Mouse (Mus musculus) adrenal gland (tissue): ENCODE measurements around the gene Krt28.

Source experiments
- intact Hi-C: fragments of 180-260 bp; cut with DNase I; formaldehyde crosslinking; loops from one replicate; pipeline ENCODE4 v1.15.1; 2025

Krt28 gene

GRCm38 (mm10) chr11:99369229-99369628, 5.5 kb downstream of the Krt28 start:
- intact Hi-C loops = loop anchor here (5.0 kb wide), 1 partner anchor 57 kb away; no protein-coding TSS in a partner anchor

GRCm38 (mm10) chr11:99366791-99367190, 7.9 kb downstream of the Krt28 start:
- intact Hi-C loops = loop anchor here (5.0 kb wide), 1 partner anchor 54 kb away; no protein-coding TSS in a partner anchor

- intact Hi-C loops = no loop called here
Measured at GRCm38 (mm10) chr11:99364412-99364811, 10.3 kb downstream of the Krt28 start.

- intact Hi-C loops = no loop called here
Measured at GRCm38 (mm10) chr11:99361423-99361822, 13.3 kb downstream of the Krt28 start.

- intact Hi-C loops = no loop called here
Measured at GRCm38 (mm10) chr11:99351004-99351403, 23.7 kb downstream of the Krt28 start, which contains the start of gene Krt27. Gene Krt27 (minus strand): TSS chr11:99351104.

GRCm38 (mm10) chr11:99339299-99339847, 35.3 kb downstream of the Krt28 start:
- intact Hi-C loops = no loop called here

- intact Hi-C loops = no loop called here
Measured at GRCm38 (mm10) chr11:99337866-99338265, 36.8 kb downstream of the Krt28 start, which contains the start of gene Krt26. Gene Krt26 (minus strand): TSS chr11:99337966.

GRCm38 (mm10) chr11:99333426-99333825, 41.3 kb downstream of the Krt28 start:
- intact Hi-C loops = no loop called here

- intact Hi-C loops = no loop called here
Measured at GRCm38 (mm10) chr11:99329655-99330054, 45.0 kb downstream of the Krt28 start.

- intact Hi-C loops = no loop called here
Measured at GRCm38 (mm10) chr11:99322851-99323250, 51.9 kb downstream of the Krt28 start, which contains the start of gene Krt25. Gene Krt25 (minus strand): TSS chr11:99322951.

- intact Hi-C loops = no loop called here
Measured at GRCm38 (mm10) chr11:99321094-99321493, 53.6 kb downstream of the Krt28 start.

DNA sequence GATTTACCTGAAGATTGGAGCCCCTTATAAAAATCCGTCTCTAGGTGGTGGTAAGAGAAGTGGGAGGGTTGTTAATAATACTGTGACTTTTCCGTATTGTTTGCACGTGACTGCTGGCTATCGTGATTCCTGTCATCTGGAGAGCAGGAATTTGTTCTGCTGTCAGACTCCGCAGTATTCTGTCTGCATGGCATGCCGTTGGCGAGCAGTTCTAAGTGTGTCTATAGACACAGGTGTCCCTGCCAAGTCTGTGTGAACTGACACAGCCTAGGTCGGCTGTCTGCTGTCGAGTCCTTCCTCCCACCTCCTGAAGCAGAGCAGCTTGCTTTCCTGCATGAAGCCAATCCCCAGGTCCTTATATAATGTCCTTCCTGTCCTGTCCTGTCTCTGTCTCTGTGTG, 55.6 kb downstream of the Krt28 start:
- intact Hi-C loops = no loop called here

- intact Hi-C loops = no loop called here
Measured at GRCm38 (mm10) chr11:99316543-99316942, 58.2 kb downstream of the Krt28 start.
